Mouse (Mus musculus): ENCODE data around the gene Sorbs1.
"Not testable (repeated sequence)": the region's sequence is repeated elsewhere in the genome, so short reads cannot be mapped to it uniquely, and the experiment has no call there.

Gene Sorbs1

DNA sequence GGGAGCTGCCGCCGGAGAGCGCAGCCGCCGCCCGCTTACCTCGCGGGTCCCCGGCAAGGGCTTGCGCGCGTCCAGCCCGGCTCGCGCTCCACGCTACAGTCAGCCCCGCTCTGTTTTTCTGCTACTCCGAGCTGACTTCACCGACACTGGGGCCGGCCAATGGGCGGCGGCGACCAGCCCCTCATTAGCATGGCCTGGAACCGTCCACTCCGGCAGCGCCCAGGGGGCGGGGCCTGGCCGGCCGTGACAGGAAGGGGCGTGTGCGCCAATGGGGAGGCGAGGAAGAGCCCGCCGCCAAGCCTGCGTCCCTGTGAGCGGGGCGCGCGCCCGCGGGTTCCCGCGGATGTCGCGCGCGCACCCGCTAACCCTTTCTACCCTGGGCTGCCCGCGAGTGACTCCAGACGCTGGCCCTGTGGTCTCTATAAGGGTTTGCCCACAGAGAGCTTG lies at the start of gene Sorbs1:
TSS of gene Sorbs1 (minus strand) at position 148 of the 447 bp plus-strand sequence.
- peak; percentile 97 for DNase-seq (ENCODE audit: low spot score)

GRCm38 (mm10) chr19:40561521-40561920 lies 47.9 kb upstream of the Sorbs1 start:
- not testable (repeated sequence) for DNase-seq (ENCODE audit: low spot score)

- DNase-seq (ENCODE audit: low spot score): no peak
Observed at GRCm38 (mm10) chr19:40556029-40556428, 42.5 kb upstream of the Sorbs1 start.

GRCm38 (mm10) chr19:40555136-40555535 lies 41.6 kb upstream of the Sorbs1 start:
- no peak for DNase-seq (ENCODE audit: low spot score)

DNA sequence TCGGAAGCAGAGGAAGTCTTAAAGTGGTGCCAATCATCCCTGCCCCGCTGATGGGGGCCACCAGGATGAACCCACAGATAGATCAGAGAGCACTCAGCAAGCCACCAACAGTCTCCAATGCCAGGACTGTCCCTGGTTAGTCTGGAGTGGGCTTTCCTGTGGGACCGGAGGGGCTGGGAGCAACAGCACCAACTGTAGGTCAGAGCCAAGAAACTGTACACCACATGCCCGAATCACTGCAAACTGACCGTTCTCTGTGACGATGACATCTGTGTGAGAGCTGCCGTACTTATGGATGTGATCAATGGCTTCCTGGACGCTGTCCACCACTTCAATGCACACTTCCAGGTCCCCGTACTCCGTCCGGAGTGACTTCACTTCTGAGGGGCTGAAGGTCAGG lies 40.8 kb upstream of the Sorbs1 start:
- DNase-seq (ENCODE audit: low spot score): no peak

DNA sequence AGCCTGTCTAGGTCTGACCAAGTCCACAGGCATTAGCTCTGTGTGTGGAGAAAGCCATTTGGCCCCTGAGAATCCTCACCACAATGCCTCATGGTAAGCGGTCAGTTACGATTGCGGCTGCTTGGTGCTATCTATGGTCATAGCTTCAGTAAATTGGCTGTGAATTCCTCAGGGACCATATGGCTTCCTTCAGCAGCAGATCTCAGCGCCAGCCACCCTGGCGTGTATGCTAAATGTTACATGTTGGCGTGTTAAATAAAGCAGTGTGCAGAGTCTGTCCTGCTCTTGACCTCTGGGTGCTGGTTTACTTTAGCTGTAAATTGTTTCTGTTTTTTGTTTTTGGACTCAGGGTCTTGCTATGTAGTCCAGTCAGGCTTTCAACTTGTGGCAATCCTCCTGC lies 40.3 kb upstream of the Sorbs1 start:
- DNase-seq (ENCODE audit: low spot score): no peak

GRCm38 (mm10) chr19:40553014-40553789 lies 39.6 kb upstream of the Sorbs1 start:
- no peak for DNase-seq (ENCODE audit: low spot score)

- DNase-seq (ENCODE audit: low spot score): no peak
Observed at GRCm38 (mm10) chr19:40549516-40550135, 36.0 kb upstream of the Sorbs1 start.

DNA sequence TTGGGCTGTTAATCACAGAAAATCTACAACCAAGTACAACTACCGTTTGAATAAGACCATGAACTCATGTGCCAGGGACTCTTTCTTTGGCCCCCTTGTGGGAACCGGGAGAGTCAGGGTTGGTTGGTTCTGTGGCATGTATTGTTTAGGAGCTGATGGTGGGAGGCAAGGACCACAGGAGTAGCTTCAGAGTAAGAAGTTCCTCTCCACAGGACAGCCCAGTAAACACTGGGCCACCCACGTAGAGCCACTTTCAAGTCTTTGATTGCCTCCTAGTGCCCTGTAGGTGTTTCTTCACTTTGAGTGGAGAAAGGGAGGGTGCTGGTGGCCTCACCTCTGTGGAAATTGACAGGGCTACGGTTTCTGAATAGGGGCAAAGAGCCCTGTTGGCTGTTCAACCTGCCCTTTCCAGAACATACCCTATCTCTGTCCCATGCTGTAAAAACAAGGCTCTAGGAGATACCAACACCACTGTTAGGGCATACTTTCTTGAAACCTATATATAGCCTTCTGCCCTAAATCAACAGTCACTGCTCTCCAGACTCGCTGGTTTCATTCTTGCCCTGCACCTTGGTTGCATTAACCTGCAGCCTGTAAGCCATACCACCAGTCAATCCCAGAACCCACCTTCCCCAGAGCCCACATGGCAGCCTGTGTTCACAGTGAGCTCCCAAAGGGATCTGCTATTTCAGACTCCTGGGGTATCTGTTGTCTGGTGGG lies 35.4 kb upstream of the Sorbs1 start:
- DNase-seq (ENCODE audit: low spot score): peak; percentile 47

DNA sequence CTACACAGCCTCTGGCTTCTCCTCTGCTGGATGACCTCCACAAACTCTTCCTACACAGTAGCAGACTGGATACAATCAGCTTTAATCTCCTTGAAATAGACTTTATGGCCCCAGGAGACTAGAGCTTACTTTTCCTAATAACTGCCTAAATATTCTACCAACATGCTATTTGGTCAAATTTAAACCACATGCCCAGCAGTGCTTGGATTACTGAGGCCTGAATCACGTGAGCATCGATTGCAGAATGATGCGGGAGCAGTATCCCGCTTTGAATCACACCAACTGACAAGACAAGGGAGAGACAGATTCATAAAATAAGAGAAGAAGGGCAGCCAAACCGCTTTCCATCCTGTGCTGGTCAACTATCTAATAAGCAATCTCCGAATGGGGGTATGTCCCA lies 34.8 kb upstream of the Sorbs1 start:
- no peak for DNase-seq (ENCODE audit: low spot score)

- DNase-seq (ENCODE audit: low spot score): peak; percentile 87
Observed at GRCm38 (mm10) chr19:40544856-40545255, 31.3 kb upstream of the Sorbs1 start.

GRCm38 (mm10) chr19:40542776-40543175 lies 29.2 kb upstream of the Sorbs1 start:
- DNase-seq (ENCODE audit: low spot score): no peak

- DNase-seq (ENCODE audit: low spot score): no peak
Observed at GRCm38 (mm10) chr19:40536526-40536925, 22.9 kb upstream of the Sorbs1 start.

DNA sequence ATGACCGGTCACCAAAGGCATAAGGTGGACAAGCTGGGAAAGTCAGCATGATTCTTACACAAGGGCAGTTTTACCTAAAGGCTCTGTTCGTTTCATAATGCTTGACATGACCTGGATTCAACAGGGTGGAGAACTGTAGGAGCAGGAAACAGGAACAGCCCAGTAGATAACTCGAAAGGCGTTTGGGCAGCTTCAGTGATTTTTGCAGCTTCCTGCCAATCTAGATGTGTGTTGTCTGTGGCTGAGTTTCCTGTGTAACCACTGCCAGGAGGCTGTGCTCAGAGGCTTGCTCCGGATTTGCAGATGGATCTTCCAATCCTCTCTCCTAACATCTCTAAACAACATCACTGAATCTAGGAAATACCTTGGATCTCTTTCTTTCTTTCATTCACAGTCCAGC lies 18.9 kb upstream of the Sorbs1 start:
- DNase-seq (ENCODE audit: low spot score): no peak

DNA sequence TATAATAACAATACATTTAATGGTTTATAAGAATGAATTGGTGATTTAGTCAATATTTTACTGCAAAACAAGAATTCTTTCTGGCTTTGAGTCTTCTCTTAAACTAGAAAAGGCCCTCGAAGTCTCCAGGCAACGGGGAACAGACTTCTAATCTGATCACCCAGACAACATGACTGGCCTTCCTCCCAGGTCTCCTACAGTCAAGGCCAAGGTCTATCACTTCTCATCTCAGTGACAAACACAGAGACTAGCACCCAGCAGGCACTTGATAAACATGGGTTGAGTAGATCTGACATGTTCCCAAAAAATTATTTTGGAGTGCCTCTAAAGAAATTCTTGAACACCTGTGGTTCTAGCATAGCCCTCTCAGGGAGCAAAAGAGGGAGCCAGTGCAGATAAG lies 16.7 kb upstream of the Sorbs1 start:
- DNase-seq (ENCODE audit: low spot score): no peak

DNA sequence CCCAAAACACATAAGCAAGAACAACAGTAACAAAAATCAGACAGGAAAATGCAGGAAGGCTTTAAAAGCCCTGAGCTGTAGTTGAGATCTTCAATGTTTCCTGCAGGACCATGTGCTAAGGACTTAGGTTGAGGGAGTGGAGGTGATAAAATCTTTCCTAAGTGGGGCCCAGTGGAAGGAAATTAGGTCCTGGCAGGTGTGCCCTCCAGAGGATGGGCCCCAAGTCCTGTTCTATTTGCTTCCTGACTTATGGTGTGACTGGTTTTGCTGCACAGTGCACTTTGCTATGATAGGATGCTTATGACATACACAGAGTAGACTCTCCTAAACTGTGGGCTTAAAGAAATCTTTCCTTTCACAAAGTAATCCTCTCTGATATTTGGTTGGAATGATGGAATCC lies 14.7 kb upstream of the Sorbs1 start:
- no peak for DNase-seq (ENCODE audit: low spot score)

DNA sequence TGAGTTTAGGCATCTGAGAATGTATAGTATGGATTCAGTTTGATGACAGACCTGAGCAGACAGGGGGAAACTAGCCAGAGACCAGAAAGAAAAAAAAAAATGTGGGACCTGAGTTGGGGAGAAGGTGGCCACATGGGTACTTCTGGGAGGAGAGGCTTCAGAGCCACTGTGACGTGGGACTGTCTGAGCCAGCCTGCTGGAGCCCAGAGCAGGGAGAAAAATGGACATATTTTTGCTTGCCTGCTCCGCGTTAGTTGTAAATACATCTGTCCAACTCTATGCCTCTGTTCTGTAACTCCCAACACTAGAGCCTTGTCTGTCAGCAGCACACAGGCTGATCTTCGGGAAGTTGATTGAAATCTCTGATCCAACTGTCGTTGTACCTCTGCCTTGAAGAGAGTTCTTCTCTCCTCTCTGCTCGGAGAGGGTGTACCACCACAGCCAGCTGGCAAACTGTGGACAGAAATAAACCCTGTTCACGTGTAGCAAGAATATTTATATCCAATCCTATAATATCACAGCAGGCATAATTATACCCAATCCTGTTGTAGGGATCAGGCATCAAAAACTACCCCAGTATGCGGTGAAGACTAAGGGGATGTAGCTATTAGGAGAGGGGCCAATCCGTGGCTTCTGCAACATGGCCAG lies 12.9 kb upstream of the Sorbs1 start:
- no peak for DNase-seq (ENCODE audit: low spot score)

DNA sequence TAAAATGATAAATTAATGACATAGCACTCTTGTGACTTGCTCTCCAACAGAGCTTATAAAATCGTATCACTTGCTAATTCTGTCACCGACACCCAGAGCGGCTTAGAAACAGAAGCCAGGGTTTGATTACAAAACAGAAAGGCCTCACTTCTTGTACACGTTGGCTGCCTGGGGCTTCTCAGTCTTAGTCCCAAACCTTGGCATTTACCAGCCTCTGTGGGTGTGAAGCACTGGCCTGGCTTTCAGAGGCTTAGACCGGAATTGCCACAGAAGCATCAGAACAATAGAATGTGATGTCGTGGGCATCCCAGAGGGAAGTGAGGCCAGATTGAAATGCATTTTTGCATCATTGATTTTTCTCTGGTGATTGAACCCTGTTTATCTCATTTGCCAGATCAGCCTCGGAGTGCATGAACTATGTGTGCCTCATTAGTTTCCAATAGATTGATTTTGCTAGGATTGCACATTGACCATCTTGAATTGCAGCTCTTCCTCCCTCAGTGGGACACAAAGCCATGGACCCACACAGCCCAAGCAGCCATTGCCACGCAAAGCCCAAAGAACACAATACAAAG lies 9.9 kb upstream of the Sorbs1 start:
- no peak for DNase-seq (ENCODE audit: low spot score)

GRCm38 (mm10) chr19:40520403-40520802 lies 6.8 kb upstream of the Sorbs1 start:
- DNase-seq (ENCODE audit: low spot score): no peak

DNA sequence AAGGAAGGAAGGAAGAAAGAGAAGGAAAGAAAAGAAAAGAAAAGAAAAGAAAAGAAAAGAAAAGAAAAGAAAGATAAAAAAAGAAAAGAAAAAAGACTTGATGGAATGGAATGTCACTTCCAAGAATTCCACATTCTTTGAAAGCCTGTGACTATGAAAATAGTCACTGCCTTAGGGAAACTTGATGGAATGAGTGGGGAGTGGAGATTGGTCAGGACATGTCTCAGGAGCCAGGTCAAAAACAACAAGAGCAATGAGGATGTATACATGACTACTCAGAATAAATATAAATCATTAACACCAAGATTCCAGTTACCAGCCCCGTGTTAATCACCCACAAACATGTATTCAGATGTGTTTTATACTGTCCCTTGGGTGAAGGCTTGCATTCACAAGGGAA lies 5.1 kb upstream of the Sorbs1 start:
- no peak for DNase-seq (ENCODE audit: low spot score)

DNA sequence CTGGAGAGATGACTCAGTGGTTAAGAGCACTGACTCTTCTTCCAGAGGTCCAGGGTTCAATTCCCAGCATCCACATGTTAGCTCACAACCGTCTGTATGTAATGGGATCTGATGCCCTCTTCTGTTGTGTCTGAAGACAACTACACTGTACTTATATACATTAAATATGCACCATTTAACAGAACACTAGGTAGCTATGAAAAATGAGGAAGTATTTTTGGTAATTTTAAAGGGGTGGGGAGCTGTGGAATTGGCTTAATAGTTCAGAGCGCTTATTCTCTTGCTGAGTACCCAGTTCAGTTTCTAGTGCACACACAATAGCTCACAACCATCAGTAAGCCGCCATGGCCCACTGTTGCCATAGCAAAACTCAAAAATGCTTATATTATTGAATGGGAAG lies 2.0 kb upstream of the Sorbs1 start:
- DNase-seq (ENCODE audit: low spot score): no peak

DNA sequence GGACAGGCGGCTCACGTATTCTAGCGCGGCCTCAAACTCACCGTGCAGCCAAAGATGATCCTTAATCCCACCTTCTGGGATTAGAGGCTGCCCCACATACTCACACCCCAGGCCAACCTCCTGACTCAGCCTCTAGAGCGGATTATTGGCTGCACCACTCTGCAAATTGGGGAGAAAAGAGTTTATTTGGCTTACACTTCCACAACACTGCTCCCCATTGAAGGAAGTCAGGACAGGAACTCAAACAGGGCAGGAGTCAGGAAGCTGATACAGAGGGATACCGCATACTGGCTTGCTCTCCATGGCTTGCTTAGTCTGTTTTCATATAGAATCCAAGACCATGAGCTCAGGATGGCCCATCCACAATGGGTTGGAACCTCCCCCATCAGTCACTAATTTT lies 797 bp upstream of the Sorbs1 start:
- no peak for DNase-seq (ENCODE audit: low spot score)

Data from retina, embryonic 14.5 days (tissue).